Mouse (Mus musculus) urinary bladder, postnatal 36 days (tissue): ENCODE data around the gene Cdh13.

Source experiments
- DNase-seq, 2 experiments: peaks; one replicate each; pipeline ENCODE4 v3.0.0; 2022; ENCODE audit warnings: low spot score in 2 of 2, mixed read lengths in 1 of 2

The Cdh13 gene

GRCm38 (mm10) chr8:118565887-118566747 lies 282.6 kb downstream of the Cdh13 start:
- DNase-seq: peak in 1 of 2 experiments; percentile 9

GRCm38 (mm10) chr8:118569366-118569765 lies 285.8 kb downstream of the Cdh13 start:
- no peak for DNase-seq

GRCm38 (mm10) chr8:118581256-118581655 lies 297.7 kb downstream of the Cdh13 start:
- no peak for DNase-seq

DNA sequence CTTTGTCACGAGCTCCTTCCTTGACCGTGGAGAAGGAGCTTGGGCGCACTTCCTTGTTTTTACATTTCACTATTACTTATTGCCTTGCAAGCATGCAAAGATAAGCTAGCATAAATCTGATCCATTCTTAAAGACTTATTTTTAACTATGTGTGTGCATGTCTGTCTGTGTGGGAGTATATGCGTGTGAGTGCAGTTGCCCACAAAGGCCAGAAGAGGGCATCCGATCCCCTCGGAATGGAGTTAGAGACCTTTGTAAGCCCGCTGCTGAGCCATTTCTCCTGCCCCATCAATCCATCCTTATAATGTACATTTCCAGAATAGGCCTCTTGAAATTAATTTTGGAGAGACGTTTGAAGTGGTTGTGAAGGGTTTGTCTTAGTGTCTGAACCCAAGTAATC lies 298.7 kb downstream of the Cdh13 start:
- DNase-seq: no peak

- DNase-seq: no peak
Measured at GRCm38 (mm10) chr8:118587981-118588380, 304.4 kb downstream of the Cdh13 start.

DNA sequence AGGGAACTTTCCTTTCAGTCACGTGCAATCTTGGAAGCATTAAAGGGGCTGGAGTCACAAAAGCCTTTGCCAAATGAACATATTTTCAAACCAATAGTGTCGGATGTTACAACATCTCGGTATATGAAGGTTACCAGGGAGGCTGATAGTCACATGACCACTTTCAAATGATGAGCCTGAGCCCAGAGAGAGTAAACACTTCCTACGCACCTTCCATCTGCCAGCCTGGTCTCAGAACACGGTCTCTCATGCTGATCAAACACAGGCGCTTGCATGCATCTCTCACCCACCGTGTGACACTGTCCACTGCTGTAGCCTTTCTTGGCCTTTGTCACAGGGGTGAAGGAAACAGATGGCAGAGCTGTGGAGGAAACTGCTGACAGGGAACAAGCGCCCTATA lies 313.3 kb downstream of the Cdh13 start:
- no peak for DNase-seq

DNA sequence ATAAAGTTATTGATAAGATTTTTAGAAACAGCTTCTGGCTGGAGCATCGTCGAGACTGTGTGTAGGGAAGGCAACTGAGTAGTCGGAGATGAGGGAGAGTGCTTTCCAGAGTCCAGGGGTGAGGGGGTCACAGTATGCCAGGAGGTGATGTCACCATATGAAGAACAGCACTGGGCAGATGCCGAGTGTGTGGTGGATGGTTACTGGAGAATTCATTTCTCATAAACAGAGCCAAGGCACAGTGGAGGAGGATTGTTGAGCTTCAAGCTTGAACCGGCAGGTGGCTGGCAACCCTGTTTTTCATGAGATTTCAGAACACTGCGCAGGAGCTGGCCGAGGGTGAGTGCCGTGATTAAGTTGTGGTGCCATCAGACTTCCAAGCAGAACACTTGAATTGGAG lies 317.8 kb downstream of the Cdh13 start:
- no peak for DNase-seq

- no peak for DNase-seq
Measured at GRCm38 (mm10) chr8:118602074-118602473, 318.5 kb downstream of the Cdh13 start.

- no peak for DNase-seq
Measured at GRCm38 (mm10) chr8:118611551-118611950, 328.0 kb downstream of the Cdh13 start.

DNA sequence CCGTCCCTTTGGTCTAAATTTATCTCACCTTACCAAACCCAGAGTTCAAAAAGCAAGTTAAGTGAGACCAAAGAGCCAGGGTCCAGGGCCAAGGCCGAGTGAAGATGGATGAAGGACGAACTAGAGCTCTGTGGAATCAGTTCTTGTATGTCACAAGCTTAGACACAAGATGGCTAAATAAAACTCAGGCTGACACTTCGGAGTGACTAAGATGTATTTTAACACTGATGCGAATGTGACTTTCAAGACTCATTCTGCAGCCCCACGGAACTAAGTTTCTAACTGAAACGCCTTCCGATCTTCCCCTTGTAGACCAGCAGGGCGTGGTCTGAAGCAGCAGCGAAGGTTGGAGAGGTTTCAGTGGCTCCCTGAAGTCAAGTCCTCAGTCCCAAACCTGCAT lies 334.7 kb downstream of the Cdh13 start:
- no peak for DNase-seq

- no peak for DNase-seq
Measured at GRCm38 (mm10) chr8:118626425-118626824, 342.9 kb downstream of the Cdh13 start.

DNA sequence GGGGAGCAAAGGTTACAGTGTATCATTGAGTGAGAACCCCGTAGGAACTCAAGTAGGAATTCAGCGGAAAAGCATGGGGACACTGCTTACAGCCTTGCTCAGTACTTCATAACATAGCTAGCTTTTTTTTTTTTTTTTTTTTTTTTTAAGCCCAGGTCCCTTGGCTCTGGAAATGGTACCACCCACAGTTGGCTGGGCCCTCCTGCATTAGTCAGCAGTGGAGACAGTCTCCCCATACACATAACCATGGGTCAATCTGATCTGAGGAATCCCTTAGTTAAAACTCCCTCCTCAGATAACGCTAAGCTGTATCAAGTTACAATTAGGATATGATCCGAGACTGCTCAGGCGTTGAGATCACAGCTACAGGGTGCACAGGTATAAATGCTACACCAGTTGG lies 344.2 kb downstream of the Cdh13 start:
- peak in 1 of 2 experiments; percentile 16 for DNase-seq

GRCm38 (mm10) chr8:118628702-118629101 lies 345.2 kb downstream of the Cdh13 start:
- DNase-seq: no peak

- DNase-seq: no peak
Measured at GRCm38 (mm10) chr8:118635296-118636060, 351.9 kb downstream of the Cdh13 start.

GRCm38 (mm10) chr8:118639606-118640005 lies 356.1 kb downstream of the Cdh13 start:
- no peak for DNase-seq

- DNase-seq: no peak
Measured at GRCm38 (mm10) chr8:118641799-118642198, 358.3 kb downstream of the Cdh13 start.

GRCm38 (mm10) chr8:118648801-118649537 lies 365.4 kb downstream of the Cdh13 start:
- no peak for DNase-seq

- DNase-seq: no peak
Measured at GRCm38 (mm10) chr8:118649981-118650380, 366.4 kb downstream of the Cdh13 start.

GRCm38 (mm10) chr8:118662001-118662829 lies 378.7 kb downstream of the Cdh13 start:
- DNase-seq: no peak

DNA sequence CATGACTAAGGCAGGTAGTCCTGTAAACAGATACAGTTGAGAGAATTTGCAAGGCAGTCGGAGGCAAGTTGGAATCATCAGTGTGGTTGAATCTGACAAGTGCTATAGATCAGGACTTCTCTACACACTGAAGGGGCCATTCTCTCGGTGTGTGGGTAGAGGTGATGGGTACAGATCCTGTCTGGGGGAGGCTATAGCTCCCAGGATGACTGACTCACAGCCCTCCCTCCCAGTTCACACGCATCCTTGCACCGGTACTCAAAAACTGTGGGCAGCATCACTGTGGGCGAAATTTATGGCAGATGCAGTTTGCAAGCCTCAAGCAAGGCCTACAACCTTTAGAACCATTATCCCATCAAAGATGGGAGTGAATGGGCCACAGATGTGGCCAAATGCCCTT lies 381.5 kb downstream of the Cdh13 start:
- no peak for DNase-seq

- no peak for DNase-seq
Measured at GRCm38 (mm10) chr8:118667736-118668135, 384.2 kb downstream of the Cdh13 start.
